Mouse (Mus musculus) midbrain, embryonic 15.5 days (tissue): Measurements from ENCODE around the gene Morn3. TPM values are rescaled to one million over a fixed set of nuclear protein-coding genes. Genes with fewer than 3 reads are reported as not detected.
A peak's percentile ranks its signal among the peaks of the same experiment; 100 is the strongest.

ENCODE experiments used
- ATAC-seq: fragments of 200-750 bp; cut with Nextera tagmentation; replicated peaks from 2 replicates; pipeline ENCODE4 v1.8.0; 2017; ENCODE audit warnings: moderate TSS enrichment
- H3K27ac ChIP-seq: fragments of 300-500 bp; sonication (generic); 2 replicates; pipeline ENCODE4 v1.5.1; 2015; ENCODE audit warnings: mild to moderate bottlenecking, inconsistent platforms
- H3K27me3 ChIP-seq: fragments of 300-500 bp; sonication (generic); replicated peaks from 2 replicates; pipeline ENCODE4 v1.6.1; 2015; ENCODE audit warnings: inconsistent platforms
- H3K36me3 ChIP-seq: fragments of 300-500 bp; sonication (generic); replicated peaks from 2 replicates; pipeline ENCODE4 v1.6.1; 2015; ENCODE audit warnings: inconsistent platforms
- H3K4me1 ChIP-seq: fragments of 300-500 bp; sonication (generic); 2 replicates; pipeline ENCODE4 v1.6.1; 2015; ENCODE audit warnings: inconsistent platforms
- H3K4me2 ChIP-seq: fragments of 300-500 bp; sonication (generic); 2 replicates; pipeline ENCODE4 v1.6.1; 2015; ENCODE audit warnings: inconsistent platforms, mild to moderate bottlenecking, moderate library complexity
- H3K4me3 ChIP-seq: fragments of 300-500 bp; sonication (generic); 2 replicates; pipeline ENCODE4 v1.5.1; 2015; ENCODE audit warnings: mild to moderate bottlenecking, inconsistent platforms
- H3K9ac ChIP-seq: fragments of 300-500 bp; sonication (generic); 2 replicates; pipeline ENCODE4 v1.6.1; 2015; ENCODE audit warnings: mild to moderate bottlenecking, inconsistent platforms
- H3K9me3 ChIP-seq: fragments of 300-500 bp; sonication (generic); 2 replicates; pipeline ENCODE4 v1.6.1; 2016; ENCODE audit warnings: inconsistent platforms
- WGBS: fragments of 180-500 bp; shearing (Covaris S2); methylation state at CpG from one replicate; pipeline ENCODE4 v1.1.7; 2015; ENCODE audit warnings: mixed read lengths; 5-methylcytosine and 5-hydroxymethylcytosine counted together
- polyA plus RNA-seq: library from polyadenylated mRNA; unstranded; fragments of >200 nt; fragmentation: Nextera tagmentation; extraction: Ambion mirVana; gene quantifications from 2 replicates; pipeline ENCODE4 v1.2.1, GENCODE M21; 2015

Gene Morn3
- polyA plus RNA-seq, 1 experiment from 2014 or later, result not detected

- ATAC-seq, result no peak
Observed at GRCm38 (mm10) chr5:123058251-123059102, 11.7 kb upstream of the Morn3 start.

GRCm38 (mm10) chr5:123057366-123058250 lies 10.8 kb upstream of the Morn3 start:
- peak overlapping the region; percentile 39 for H3K4me3 ChIP-seq
- no peaks in the 10 kb centered on the region for H3K36me3 ChIP-seq
- H3K9me3 ChIP-seq, result no peaks in the 10 kb centered on the region
- H3K9ac ChIP-seq, result peak overlapping the region; percentile 33
- no peaks in the 10 kb centered on the region for H3K27me3 ChIP-seq
- peak overlapping the region; percentile 48 for H3K4me2 ChIP-seq
- peak; percentile 92 for ATAC-seq
- H3K27ac ChIP-seq, result peak overlapping the region; percentile 62; the same call in 1 of the 2 replicates
- WGBS, result 8% methylated on average over 48 of the region's 48 CpGs
- 0 out of 2 replicates have a peak, but pooled peaks cover 3% of the 10 kb centered on the region for H3K4me1 ChIP-seq

More at GRCm38 (mm10) chr5:123058251-123059102, 11.7 kb upstream of the Morn3 start:
- whole genome bisulfite sequencing, result 46% methylated on average over 16 of the region's 16 CpGs
- Histone ChIP-seq H3K4me2 (peak overlapping the region; percentile 48), H3K4me1 (0 out of 2 replicates have a peak, but pooled peaks cover 3% of the 10 kb centered on the region), H3K36me3 (no peaks in the 10 kb centered on the region), H3K27ac (peak overlapping the region; percentile 62; the same call in 1 of the 2 replicates), H3K9me3 (no peaks in the 10 kb centered on the region), H3K9ac (peak overlapping the region; percentile 33), H3K27me3 (no peaks in the 10 kb centered on the region), H3K4me3 (peak overlapping the region; percentile 39)

- Histone ChIP-seq H3K4me3 (no peak overlapping the region), H3K9me3 (no peaks in the 10 kb centered on the region), H3K36me3 (no peaks in the 10 kb centered on the region), H3K4me2 (no peak overlapping the region), H3K9ac (no peak overlapping the region), H3K27ac (no peak overlapping the region), H3K27me3 (no peaks in the 10 kb centered on the region), H3K4me1 (peaks cover 6% of the 10 kb centered on the region; the same call in 1 of the 2 replicates)
- no peak for ATAC-seq
- 82% methylated on average over 5 of the region's 5 CpGs for WGBS
Observed at GRCm38 (mm10) chr5:123051736-123052135, 4.9 kb upstream of the Morn3 start.

GRCm38 (mm10) chr5:123050918-123051317 lies 4.1 kb upstream of the Morn3 start:
- Histone ChIP-seq H3K27ac (no peak overlapping the region), H3K4me3 (no peak overlapping the region), H3K36me3 (no peaks in the 10 kb centered on the region), H3K4me2 (no peak overlapping the region), H3K9me3 (no peaks in the 10 kb centered on the region), H3K27me3 (no peaks in the 10 kb centered on the region), H3K4me1 (peaks cover 6% of the 10 kb centered on the region; the same call in 1 of the 2 replicates), H3K9ac (no peak overlapping the region)
- WGBS, result 81% methylated on average over 9 of the region's 9 CpGs
- ATAC-seq, result no peak

GRCm38 (mm10) chr5:123049271-123049670 lies 2.5 kb upstream of the Morn3 start:
- Histone ChIP-seq H3K4me1 (peaks cover 6% of the 10 kb centered on the region), H3K4me2 (peak overlapping the region; percentile 25), H3K36me3 (no peaks in the 10 kb centered on the region), H3K4me3 (no peak overlapping the region), H3K9me3 (no peaks in the 10 kb centered on the region), H3K27ac (no peak overlapping the region), H3K27me3 (no peaks in the 10 kb centered on the region), H3K9ac (no peak overlapping the region)
- no peak for ATAC-seq
- WGBS, result 2% methylated on average over 12 of the region's 12 CpGs

GRCm38 (mm10) chr5:123045561-123046295 lies 1.1 kb downstream of the Morn3 start:
- Histone ChIP-seq H3K27me3 (no peaks in the 10 kb centered on the region), H3K4me2 (no peak overlapping the region), H3K36me3 (no peaks in the 10 kb centered on the region), H3K4me1 (peaks cover 6% of the 10 kb centered on the region), H3K27ac (no peak overlapping the region), H3K4me3 (no peak overlapping the region), H3K9ac (no peak overlapping the region), H3K9me3 (no peaks in the 10 kb centered on the region)
- 34% methylated on average over 9 of the region's 9 CpGs for WGBS
- ATAC-seq, result no peak

GRCm38 (mm10) chr5:123043856-123044255 lies 3.0 kb downstream of the Morn3 start:
- 21% methylated on average over 7 of the region's 7 CpGs for WGBS
- H3K9ac ChIP-seq, result no peak overlapping the region
- peaks cover 6% of the 10 kb centered on the region; the same call in 1 of the 2 replicates for H3K4me1 ChIP-seq
- no peaks in the 10 kb centered on the region for H3K36me3 ChIP-seq
- no peak overlapping the region for H3K27ac ChIP-seq
- H3K9me3 ChIP-seq, result no peaks in the 10 kb centered on the region
- no peak overlapping the region for H3K4me3 ChIP-seq
- H3K27me3 ChIP-seq, result no peaks in the 10 kb centered on the region; the same call in 1 of the 2 replicates
- ATAC-seq, result no peak
- H3K4me2 ChIP-seq, result no peak overlapping the region

- Histone ChIP-seq H3K4me1 (peaks cover 6% of the 10 kb centered on the region; the same call in 1 of the 2 replicates), H3K4me2 (no peak overlapping the region), H3K36me3 (no peaks in the 10 kb centered on the region), H3K9me3 (no peaks in the 10 kb centered on the region), H3K27ac (no peak overlapping the region), H3K27me3 (no peaks in the 10 kb centered on the region; the same call in 1 of the 2 replicates), H3K4me3 (no peak overlapping the region), H3K9ac (no peak overlapping the region)
- ATAC-seq, result no peak
- 66% methylated on average over 7 of the region's 7 CpGs for WGBS
Observed at GRCm38 (mm10) chr5:123040796-123041195, 6.0 kb downstream of the Morn3 start.

- H3K4me1 ChIP-seq, result peaks cover 6% of the 10 kb centered on the region; the same call in 1 of the 2 replicates
- peak overlapping the region; percentile 45 for H3K4me2 ChIP-seq
- no peaks in the 10 kb centered on the region for H3K9me3 ChIP-seq
- 4% methylated on average over 25 of the region's 25 CpGs for WGBS
- H3K4me3 ChIP-seq, result peak overlapping the region; percentile 18; the same call in 1 of the 2 replicates
- ATAC-seq, result no peak
- H3K27me3 ChIP-seq, result no peaks in the 10 kb centered on the region; the same call in 1 of the 2 replicates
- no peaks in the 10 kb centered on the region for H3K36me3 ChIP-seq
- H3K27ac ChIP-seq, result no peak overlapping the region
- no peak overlapping the region for H3K9ac ChIP-seq
Observed at GRCm38 (mm10) chr5:123039120-123039752, 7.6 kb downstream of the Morn3 start.

GRCm38 (mm10) chr5:123038115-123038514 lies 8.7 kb downstream of the Morn3 start:
- no peak overlapping the region for H3K9ac ChIP-seq
- H3K27me3 ChIP-seq, result no peaks in the 10 kb centered on the region; the same call in 1 of the 2 replicates
- H3K4me2 ChIP-seq, result no peak overlapping the region
- no peak overlapping the region for H3K4me3 ChIP-seq
- no peaks in the 10 kb centered on the region for H3K36me3 ChIP-seq
- H3K4me1 ChIP-seq, result peaks cover 6% of the 10 kb centered on the region; the same call in 1 of the 2 replicates
- ATAC-seq, result no peak
- 82% methylated on average over 5 of the region's 5 CpGs for WGBS
- no peaks in the 10 kb centered on the region for H3K9me3 ChIP-seq
- H3K27ac ChIP-seq, result no peak overlapping the region

GRCm38 (mm10) chr5:123035564-123035963 lies 11.3 kb downstream of the Morn3 start:
- peaks cover 6% of the 10 kb centered on the region; the same call in 1 of the 2 replicates for H3K4me1 ChIP-seq
- ATAC-seq, result no peak

More at GRCm38 (mm10) chr5:123035564-123035963, 11.3 kb downstream of the Morn3 start:
- no peak overlapping the region for H3K9ac ChIP-seq
- no peak overlapping the region for H3K4me3 ChIP-seq
- no peaks in the 10 kb centered on the region for H3K36me3 ChIP-seq
- WGBS, result 34% methylated on average over 6 of the region's 6 CpGs
- H3K27ac ChIP-seq, result no peak overlapping the region
- H3K4me2 ChIP-seq, result no peak overlapping the region
- H3K27me3 ChIP-seq, result no peaks in the 10 kb centered on the region; the same call in 1 of the 2 replicates
- H3K9me3 ChIP-seq, result no peaks in the 10 kb centered on the region
